Mouse (Mus musculus): ENCODE data around the gene Mcur1. TPM values are rescaled to one million over a fixed set of nuclear protein-coding genes. Genes with fewer than 3 reads are reported as not detected.

The Mcur1 gene
- polyA plus RNA-seq (2021; fragmentation: Nextera tagmentation) = 14.9 and 16.9 TPM in 2 replicates
- long read RNA-seq, experiment 1, full-length matches to known transcripts = 59 of 72 reads
- long read RNA-seq, experiment 1, partial matches to known transcripts = 2 of 72 reads
- long read RNA-seq, experiment 1, other reads (novel, unspliced or antisense) = 11 of 72 reads
- long read RNA-seq, experiment 2, full-length matches to known transcripts = 160 of 177 reads
- long read RNA-seq, experiment 2, partial matches to known transcripts = 2 of 177 reads
- long read RNA-seq, experiment 2, other reads (novel, unspliced or antisense) = 15 of 177 reads

GRCm38 (mm10) chr13:43559711-43560457 lies at the start of gene Mcur1:
Gene Mcur1 (minus strand): TSS chr13:43560191.

Other genes starting within 250 kb of the Mcur1 start
- gene Sirt5, start 194.7 kb downstream of the Mcur1 start, polyA plus RNA-seq (2021; fragmentation: Nextera tagmentation) = 21.1 and 23.2 TPM in 2 replicates
- 183 and 189 TPM in 2 replicates for gene Nol7, start 161.8 kb downstream of the Mcur1 start, polyA plus RNA-seq (2021; fragmentation: Nextera tagmentation)
- gene Ranbp9, start 78.9 kb downstream of the Mcur1 start, polyA plus RNA-seq (2021; fragmentation: Nextera tagmentation) = 11.2 and 11.3 TPM in 2 replicates
- gene Rnf182, start 55.5 kb upstream of the Mcur1 start, polyA plus RNA-seq (2021; fragmentation: Nextera tagmentation) = 23.9 and 30.6 TPM in 2 replicates
- gene Cd83, start 224.6 kb upstream of the Mcur1 start, polyA plus RNA-seq (2021; fragmentation: Nextera tagmentation) = 18.6 and 19.6 TPM in 2 replicates